Mouse (Mus musculus): ENCODE data around the gene 1110008L16Rik. TPM values are rescaled to one million over a fixed set of nuclear protein-coding genes. Genes with fewer than 3 reads are reported as not detected.

The 1110008L16Rik gene
- polyA plus RNA-seq, 1 experiment from 2014 or later: 23.0 TPM

GRCm38 (mm10) chr12:55384023-55384749 is 84.8 kb downstream of the 1110008L16Rik start, which contains the start of gene Psma6:
Psma6 (plus strand) TSS chr12:55384222.
- H3K36me3 ChIP-seq (ENCODE audit: control insufficient read depth, insufficient read depth, low read length): peaks cover 7% of the 10 kb centered on the region; the same call in 1 of the 2 replicates
- 74% methylated on average over 10 of the region's 10 CpGs for whole genome bisulfite sequencing
- H3K4me2 ChIP-seq (ENCODE audit: low read length): no peak within 1 kb of the TSS
- no peak within 1 kb of the TSS for H3K4me3 ChIP-seq (ENCODE audit: low read depth, low read length)
- no peak for DNase-seq (ENCODE audit: low spot score)
- no peaks in the 10 kb centered on the region for H3K4me1 ChIP-seq (replicated peaks; ENCODE audit: control insufficient read depth, insufficient read depth, low read length)
- no peaks in the 10 kb centered on the region for H3K9me3 ChIP-seq (ENCODE audit: control insufficient read depth, low read length)
- no peak within 1 kb of the TSS for H3K9ac ChIP-seq (ENCODE audit: low read length)
- no peaks in the 10 kb centered on the region for H3K27me3 ChIP-seq (replicated peaks; ENCODE audit: control insufficient read depth, insufficient read depth, low read length)
- no peak for ATAC-seq (replicated peaks; ENCODE audit: low FRiP score, low TSS enrichment, low read depth)
- no peak within 1 kb of the TSS for H3K27ac ChIP-seq (ENCODE audit: low read depth)

GRCm38 (mm10) chr12:55384826-55385225 is 85.4 kb downstream of the 1110008L16Rik start:
- DNase-seq (ENCODE audit: low spot score) (no peak), ATAC-seq (replicated peaks; ENCODE audit: low FRiP score, low TSS enrichment, low read depth) (no peak)
- Histone ChIP-seq H3K36me3 (ENCODE audit: control insufficient read depth, insufficient read depth, low read length) (peaks cover 3% of the 10 kb centered on the region; the same call in 1 of the 2 replicates), H3K9me3 (ENCODE audit: control insufficient read depth, low read length) (no peaks in the 10 kb centered on the region), H3K4me1 (replicated peaks; ENCODE audit: control insufficient read depth, insufficient read depth, low read length) (no peaks in the 10 kb centered on the region), H3K27ac (ENCODE audit: low read depth) (no peak overlapping the region), H3K4me2 (ENCODE audit: low read length) (no peak overlapping the region), H3K27me3 (replicated peaks; ENCODE audit: control insufficient read depth, insufficient read depth, low read length) (no peaks in the 10 kb centered on the region), H3K9ac (ENCODE audit: low read length) (no peak overlapping the region), H3K4me3 (ENCODE audit: low read depth, low read length) (no peak overlapping the region)
- 85% methylated on average over 3 of the region's 3 CpGs for whole genome bisulfite sequencing

DNA sequence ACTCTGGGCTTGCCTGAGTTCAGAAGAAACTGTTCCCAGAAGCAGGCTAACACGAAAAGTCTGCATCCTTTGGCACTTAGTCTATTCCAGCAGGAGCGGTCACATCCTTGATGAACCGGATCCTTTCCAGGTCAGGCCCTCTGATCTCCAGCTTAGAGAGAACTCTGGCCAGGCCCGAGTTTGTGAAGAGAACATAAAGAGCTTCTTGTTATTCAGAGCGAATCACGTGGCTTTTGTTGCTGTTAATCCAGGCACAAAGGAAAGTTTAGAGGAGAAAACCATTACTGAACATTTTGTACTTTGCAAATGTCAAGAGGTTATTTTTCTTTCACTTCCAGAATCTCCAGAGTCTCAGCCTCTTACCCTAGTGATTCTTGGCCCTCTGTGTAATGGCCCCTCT is 86.6 kb downstream of the 1110008L16Rik start:
- Histone ChIP-seq H3K4me3 (ENCODE audit: low read depth, low read length) (no peak overlapping the region), H3K27ac (ENCODE audit: low read depth) (no peak overlapping the region), H3K9me3 (ENCODE audit: control insufficient read depth, low read length) (no peaks in the 10 kb centered on the region), H3K27me3 (replicated peaks; ENCODE audit: control insufficient read depth, insufficient read depth, low read length) (no peaks in the 10 kb centered on the region), H3K4me2 (ENCODE audit: low read length) (no peak overlapping the region), H3K9ac (ENCODE audit: low read length) (no peak overlapping the region), H3K36me3 (ENCODE audit: control insufficient read depth, insufficient read depth, low read length) (peaks cover 3% of the 10 kb centered on the region; the same call in 1 of the 2 replicates), H3K4me1 (replicated peaks; ENCODE audit: control insufficient read depth, insufficient read depth, low read length) (no peaks in the 10 kb centered on the region)
- WGBS: 64% methylated on average over 6 of the region's 6 CpGs
- no peak for ATAC-seq (replicated peaks; ENCODE audit: low FRiP score, low TSS enrichment, low read depth)
- DNase-seq (ENCODE audit: low spot score): no peak

GRCm38 (mm10) chr12:55386456-55386855 is 87.1 kb downstream of the 1110008L16Rik start:
- DNase-seq (ENCODE audit: low spot score): no peak
- ATAC-seq (replicated peaks; ENCODE audit: low FRiP score, low TSS enrichment, low read depth): no peak
- no peak overlapping the region for H3K4me3 ChIP-seq (ENCODE audit: low read depth, low read length)
- no peaks in the 10 kb centered on the region for H3K4me1 ChIP-seq (replicated peaks; ENCODE audit: control insufficient read depth, insufficient read depth, low read length)
- H3K27ac ChIP-seq (ENCODE audit: low read depth): no peak overlapping the region
- H3K36me3 ChIP-seq (ENCODE audit: control insufficient read depth, insufficient read depth, low read length): peaks cover 3% of the 10 kb centered on the region; the same call in 1 of the 2 replicates
- no peak overlapping the region for H3K4me2 ChIP-seq (ENCODE audit: low read length)
- 72% methylated on average over 9 of the region's 9 CpGs for WGBS
- H3K9me3 ChIP-seq (ENCODE audit: control insufficient read depth, low read length): no peaks in the 10 kb centered on the region
- no peaks in the 10 kb centered on the region for H3K27me3 ChIP-seq (replicated peaks; ENCODE audit: control insufficient read depth, insufficient read depth, low read length)
- no peak overlapping the region for H3K9ac ChIP-seq (ENCODE audit: low read length)

- Histone ChIP-seq H3K9me3 (ENCODE audit: control insufficient read depth, low read length) (no peaks in the 10 kb centered on the region), H3K4me1 (replicated peaks; ENCODE audit: control insufficient read depth, insufficient read depth, low read length) (no peaks in the 10 kb centered on the region), H3K4me2 (ENCODE audit: low read length) (no peak overlapping the region), H3K36me3 (ENCODE audit: control insufficient read depth, insufficient read depth, low read length) (no peaks in the 10 kb centered on the region), H3K4me3 (ENCODE audit: low read depth, low read length) (no peak overlapping the region), H3K9ac (ENCODE audit: low read length) (no peak overlapping the region), H3K27me3 (replicated peaks; ENCODE audit: control insufficient read depth, insufficient read depth, low read length) (no peaks in the 10 kb centered on the region), H3K27ac (ENCODE audit: low read depth) (no peak overlapping the region)
- ATAC-seq (replicated peaks; ENCODE audit: low FRiP score, low TSS enrichment, low read depth) (no peak), DNase-seq (ENCODE audit: low spot score) (no peak)
- 78% methylated on average over 7 of the region's 7 CpGs for WGBS
Observed at GRCm38 (mm10) chr12:55387083-55387787, 87.9 kb downstream of the 1110008L16Rik start.

GRCm38 (mm10) chr12:55387788-55388465 is 88.5 kb downstream of the 1110008L16Rik start:
- H3K27me3 ChIP-seq (replicated peaks; ENCODE audit: control insufficient read depth, insufficient read depth, low read length): no peaks in the 10 kb centered on the region
- no peaks in the 10 kb centered on the region for H3K4me1 ChIP-seq (replicated peaks; ENCODE audit: control insufficient read depth, insufficient read depth, low read length)
- WGBS: 63% methylated on average over 11 of the region's 11 CpGs
- ATAC-seq (replicated peaks; ENCODE audit: low FRiP score, low TSS enrichment, low read depth): no peak
- DNase-seq (ENCODE audit: low spot score): no peak
- H3K4me2 ChIP-seq (ENCODE audit: low read length): no peak overlapping the region
- no peaks in the 10 kb centered on the region for H3K9me3 ChIP-seq (ENCODE audit: control insufficient read depth, low read length)
- H3K4me3 ChIP-seq (ENCODE audit: low read depth, low read length): no peak overlapping the region
- no peak overlapping the region for H3K27ac ChIP-seq (ENCODE audit: low read depth)
- H3K36me3 ChIP-seq (ENCODE audit: control insufficient read depth, insufficient read depth, low read length): no peaks in the 10 kb centered on the region
- no peak overlapping the region for H3K9ac ChIP-seq (ENCODE audit: low read length)

GRCm38 (mm10) chr12:55388478-55388877 is 89.1 kb downstream of the 1110008L16Rik start:
- Histone ChIP-seq H3K27me3 (replicated peaks; ENCODE audit: control insufficient read depth, insufficient read depth, low read length) (no peaks in the 10 kb centered on the region), H3K4me3 (ENCODE audit: low read depth, low read length) (no peak overlapping the region), H3K9me3 (ENCODE audit: control insufficient read depth, low read length) (no peaks in the 10 kb centered on the region), H3K9ac (ENCODE audit: low read length) (no peak overlapping the region), H3K36me3 (ENCODE audit: control insufficient read depth, insufficient read depth, low read length) (no peaks in the 10 kb centered on the region), H3K4me1 (replicated peaks; ENCODE audit: control insufficient read depth, insufficient read depth, low read length) (no peaks in the 10 kb centered on the region), H3K27ac (ENCODE audit: low read depth) (no peak overlapping the region), H3K4me2 (ENCODE audit: low read length) (no peak overlapping the region)
- 77% methylated on average over 6 of the region's 6 CpGs for WGBS
- ATAC-seq (replicated peaks; ENCODE audit: low FRiP score, low TSS enrichment, low read depth): no peak
- no peak for DNase-seq (ENCODE audit: low spot score)

DNA sequence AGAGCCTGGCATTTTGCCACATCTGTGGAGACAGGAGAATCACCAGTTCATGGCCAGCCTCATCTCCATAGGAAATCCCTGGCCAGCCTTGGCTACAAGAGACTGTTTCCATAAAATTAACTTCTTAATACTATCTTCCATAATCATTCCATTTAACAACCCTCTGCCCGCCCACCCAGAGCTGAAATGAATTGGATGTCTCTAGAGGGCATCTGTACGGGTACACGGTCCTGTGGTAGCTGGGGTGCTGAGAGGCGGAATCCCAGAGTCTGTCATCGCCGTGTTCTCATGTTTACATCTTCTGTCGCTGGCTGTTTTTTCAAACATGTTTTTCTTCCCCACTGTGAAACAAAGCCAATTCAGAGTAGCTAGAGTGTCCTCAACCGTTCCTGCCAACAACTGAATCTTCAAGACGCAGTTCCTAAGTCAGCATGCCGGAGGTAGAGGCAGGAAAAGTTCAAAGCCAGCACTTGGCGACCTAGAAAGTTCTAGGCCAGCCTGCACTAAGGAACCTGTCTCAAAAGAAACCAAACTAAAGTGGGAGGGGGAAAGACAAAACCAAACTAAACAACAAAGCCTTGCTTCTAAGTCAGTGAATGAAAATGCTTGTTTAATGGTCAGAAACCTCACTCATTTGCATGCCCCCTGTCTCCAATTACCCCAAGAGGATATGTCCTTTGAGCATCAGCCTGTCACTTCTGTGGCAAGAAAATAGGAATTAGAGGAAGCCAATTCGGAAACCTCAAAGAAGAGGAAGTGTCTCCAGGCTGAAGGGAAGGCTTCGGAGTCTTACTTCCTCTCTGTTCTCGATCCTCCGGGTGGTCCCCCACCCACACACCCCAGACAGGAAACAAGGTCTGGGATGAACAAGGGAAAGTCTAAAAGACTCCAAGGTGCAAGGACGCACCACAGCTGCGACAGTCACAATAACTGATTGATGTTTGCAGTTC is 90.0 kb downstream of the 1110008L16Rik start:
- Histone ChIP-seq H3K4me1 (replicated peaks; ENCODE audit: control insufficient read depth, insufficient read depth, low read length) (no peaks in the 10 kb centered on the region), H3K4me2 (ENCODE audit: low read length) (no peak overlapping the region), H3K27me3 (replicated peaks; ENCODE audit: control insufficient read depth, insufficient read depth, low read length) (no peaks in the 10 kb centered on the region), H3K9ac (ENCODE audit: low read length) (no peak overlapping the region), H3K27ac (ENCODE audit: low read depth) (no peak overlapping the region), H3K9me3 (ENCODE audit: control insufficient read depth, low read length) (no peaks in the 10 kb centered on the region), H3K36me3 (ENCODE audit: control insufficient read depth, insufficient read depth, low read length) (no peaks in the 10 kb centered on the region), H3K4me3 (ENCODE audit: low read depth, low read length) (no peak overlapping the region)
- WGBS: 78% methylated on average over 17 of the region's 17 CpGs
- no peak for DNase-seq (ENCODE audit: low spot score)
- no peak for ATAC-seq (replicated peaks; ENCODE audit: low FRiP score, low TSS enrichment, low read depth)

Data from intestine, embryonic 14.5 days (tissue).